Comparison of ENCODE assay signal across 12 mouse cellular contexts in the genomic region with DNA sequence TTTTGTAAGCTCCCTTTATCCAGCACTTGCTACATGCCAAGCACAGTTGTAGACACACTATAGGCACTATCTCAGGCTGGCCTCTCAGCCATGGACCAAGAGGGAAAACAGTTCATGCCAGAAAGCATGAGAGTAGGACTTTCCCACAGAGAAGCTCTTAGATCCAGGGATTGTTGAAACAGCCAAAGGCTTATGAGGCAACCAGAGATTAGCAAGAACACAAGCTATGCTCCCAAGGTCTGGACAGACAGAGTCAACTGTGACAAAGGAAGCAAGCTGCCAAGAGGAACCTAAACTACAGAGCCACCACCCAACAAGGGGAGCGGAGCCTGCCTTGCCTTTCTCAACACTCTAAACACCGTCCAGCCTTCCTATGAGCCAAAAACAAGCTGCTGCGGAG.
"Had no signal": no experiment of that assay in that cellular context is flagged by ENCODE, and none has a peak within 500 bp of the region (broad histone marks: within the 10 kb centered on the region; RNA-seq: fewer than 3 reads in every experiment).

No protein-coding gene starts in this region.

- H3K9me3 ChIP-seq: kidney, embryonic 15.5 days; limb, embryonic 10.5 days; liver, embryonic 12.5 days; lung, embryonic 15.5 days; neural tube, embryonic 12.5 days had no signal

- H3K9ac ChIP-seq: kidney, embryonic 15.5 days; liver, embryonic 12.5 days; lung, embryonic 15.5 days; neural tube, embryonic 12.5 days had no signal

- H3K4me3 ChIP-seq: kidney, embryonic 15.5 days; left cerebral cortex, adult 2 months; limb, embryonic 10.5 days; liver, embryonic 12.5 days; lung, embryonic 15.5 days; neural tube, embryonic 12.5 days had no signal

- H3K36me3 ChIP-seq: kidney, embryonic 15.5 days; limb, embryonic 10.5 days; liver, embryonic 12.5 days; lung, embryonic 15.5 days; neural tube, embryonic 12.5 days had no signal

- DNase-seq: kidney, postnatal 14 days; lung, postnatal 36 days; midbrain, embryonic 14.5 days; thymus, adult 2 months; thymus, postnatal 25 days had no signal

- H3K27me3 ChIP-seq: kidney, embryonic 15.5 days; lung, embryonic 15.5 days; neural tube, embryonic 12.5 days had no signal

- H3K27ac ChIP-seq: kidney, embryonic 15.5 days; left cerebral cortex, adult 2 months; limb, embryonic 10.5 days; liver, embryonic 12.5 days; lung, embryonic 15.5 days; neural tube, embryonic 12.5 days; stomach, postnatal 0 days had no signal

- H3K4me2 ChIP-seq: kidney, embryonic 15.5 days; liver, embryonic 12.5 days; lung, embryonic 15.5 days; neural tube, embryonic 12.5 days had no signal

- ATAC-seq: liver, embryonic 12.5 days had no signal

- H3K4me1 ChIP-seq: limb, embryonic 10.5 days; neural tube, embryonic 12.5 days had no signal
